Mouse (Mus musculus): ENCODE results near the gene Rimbp2.
A peak's percentile ranks its signal among the peaks of the same experiment; 100 is the strongest.

DNA sequence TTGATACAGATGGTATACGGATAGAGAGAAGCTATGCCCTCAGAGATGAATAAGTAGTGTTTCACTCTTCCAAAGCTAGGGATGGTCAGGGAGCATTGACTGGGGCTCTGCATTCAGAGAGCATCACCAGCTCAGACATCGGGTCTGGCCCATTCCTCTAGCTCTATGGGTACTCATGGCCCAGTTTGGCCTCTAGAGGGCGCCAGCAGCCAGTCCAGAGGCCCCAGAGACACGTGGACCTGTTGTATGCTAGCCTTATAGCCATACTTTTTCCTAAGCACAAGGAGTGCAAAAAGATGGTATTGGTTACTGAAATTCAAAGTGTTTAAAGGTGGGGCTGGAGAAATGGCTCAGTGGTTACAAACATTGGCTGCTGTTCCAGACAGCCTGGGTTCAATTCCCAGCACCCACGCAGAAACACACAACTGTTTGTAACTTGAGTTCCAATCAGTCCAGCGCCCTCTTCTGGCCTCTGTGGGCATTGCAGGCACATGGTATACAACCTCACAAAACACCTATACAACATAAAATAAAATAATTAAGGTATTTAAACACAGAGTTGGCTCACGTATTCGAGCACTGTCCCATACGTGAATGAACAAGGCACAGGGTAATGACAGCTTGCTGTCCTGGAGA lies 144.6 kb downstream of the Rimbp2 start:
- TF ChIP-seq CTCF (IDR thresholded peaks at IDR 0.05; ENCODE audit: low read depth), result peak; percentile 35
- no peak for TF ChIP-seq EP300 (IDR thresholded peaks at IDR 0.05; ENCODE audit: low read depth)

Data from heart, postnatal 0 days (tissue).